Mouse (Mus musculus) urinary bladder, postnatal 36 days (tissue): Measurements from ENCODE around the gene H6pd.

Experiments
- DNase-seq, 2 experiments: peaks; one replicate each; pipeline ENCODE4 v3.0.0; 2022; ENCODE audit warnings: low spot score in 2 of 2, mixed read lengths in 1 of 2

The H6pd gene

DNA sequence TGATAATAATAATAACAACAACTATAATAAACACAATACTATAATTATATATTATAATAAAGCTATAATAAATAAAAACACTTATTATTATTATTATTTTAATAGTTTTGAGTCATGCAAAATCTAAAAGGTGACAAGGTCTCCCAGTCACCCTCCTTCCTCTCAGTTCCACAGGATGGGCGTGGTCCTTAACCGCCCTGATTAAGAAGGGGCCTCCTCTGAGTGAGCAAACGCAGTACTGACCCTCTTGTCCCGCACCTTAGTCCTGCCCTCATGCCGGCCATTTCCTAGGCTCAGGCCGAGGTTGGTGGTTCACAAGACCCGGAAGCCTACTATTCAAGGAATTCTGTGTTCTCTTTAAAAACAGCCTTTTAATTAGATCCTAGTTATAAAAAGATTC is 14.7 kb upstream of the H6pd start:
- no peak for DNase-seq

DNA sequence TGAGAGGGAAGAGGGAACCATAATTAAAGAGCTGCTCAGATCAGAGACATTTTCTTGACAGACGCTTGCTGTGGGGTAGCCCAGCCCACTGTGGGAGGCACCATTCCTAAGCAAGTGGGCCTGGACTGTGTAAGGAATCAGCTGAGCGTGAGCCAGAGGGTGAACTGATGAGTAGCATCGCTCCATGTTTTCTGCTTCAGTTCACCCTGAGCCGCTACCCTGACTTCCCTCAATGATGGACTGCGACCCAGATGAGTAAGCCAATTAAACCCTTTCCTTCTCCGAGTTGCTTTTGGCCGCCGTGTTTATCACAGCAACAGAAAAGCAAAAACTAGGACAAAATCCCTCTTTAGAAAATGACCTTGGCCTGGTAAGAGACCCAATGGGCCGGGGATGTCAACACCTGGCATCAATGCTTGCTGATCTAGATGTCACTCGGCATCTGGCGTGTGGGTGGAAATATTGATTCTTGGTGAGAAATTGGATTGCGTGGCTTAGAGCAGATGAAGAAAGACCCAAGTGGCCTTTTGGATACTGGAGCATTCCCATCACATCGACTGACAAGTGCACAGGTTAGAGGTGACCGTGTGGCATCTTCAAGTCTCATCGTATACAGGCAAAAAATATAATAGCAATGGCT is 11.0 kb upstream of the H6pd start:
- DNase-seq: no peak

GRCm38 (mm10) chr4:150015436-150015835 is 6.6 kb upstream of the H6pd start:
- no peak for DNase-seq

- DNase-seq: no peak
Observed at GRCm38 (mm10) chr4:150014378-150015091, 5.7 kb upstream of the H6pd start.

DNA sequence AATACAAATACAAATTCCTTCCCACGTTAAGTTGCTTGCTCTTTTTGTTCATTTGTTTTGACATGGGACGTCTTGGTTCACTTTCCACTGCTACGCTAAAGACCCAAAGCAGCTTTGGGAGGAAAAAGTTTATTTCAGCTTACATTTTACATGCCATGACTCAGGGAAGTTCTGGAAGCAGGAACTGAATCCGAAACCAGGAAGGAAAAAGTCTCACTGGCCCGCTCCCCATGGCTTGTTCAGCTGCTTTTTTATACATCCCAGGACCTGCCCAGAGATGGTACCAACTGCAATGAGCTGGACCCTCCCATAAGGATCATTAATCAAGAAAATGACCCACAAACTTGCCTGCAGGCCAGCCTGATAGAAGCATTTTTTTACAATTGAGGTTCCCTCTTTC is 5.0 kb upstream of the H6pd start:
- no peak for DNase-seq

DNA sequence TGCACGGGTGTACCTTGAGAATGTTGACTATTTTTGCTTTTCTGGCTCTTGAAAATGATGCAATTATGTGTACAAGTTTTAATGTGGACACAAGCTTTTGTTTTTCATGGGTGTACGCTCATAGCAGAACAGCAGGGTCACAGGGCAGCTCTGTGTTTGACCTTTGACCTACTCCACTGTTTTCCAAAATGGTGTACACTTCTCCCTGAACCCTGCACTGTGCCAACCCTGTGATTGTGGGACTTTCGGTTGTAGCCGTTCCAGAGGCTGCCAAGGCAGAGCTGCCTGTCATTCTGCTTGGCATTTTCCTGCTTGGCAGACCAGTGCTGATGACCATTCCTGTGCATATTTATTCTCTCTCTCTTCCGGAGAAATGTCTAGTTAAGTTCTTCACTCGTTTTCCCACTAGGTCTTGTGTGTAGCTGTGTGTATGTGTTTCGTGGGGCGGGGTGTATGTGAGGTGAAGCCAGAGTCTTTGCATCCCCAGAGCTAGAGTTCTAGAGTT is 4.4 kb upstream of the H6pd start:
- no peak for DNase-seq

- no peak for DNase-seq
Observed at GRCm38 (mm10) chr4:150012322-150012723, 3.5 kb upstream of the H6pd start.

- DNase-seq: no peak
Observed at GRCm38 (mm10) chr4:150011564-150012321, 2.9 kb upstream of the H6pd start.

DNA sequence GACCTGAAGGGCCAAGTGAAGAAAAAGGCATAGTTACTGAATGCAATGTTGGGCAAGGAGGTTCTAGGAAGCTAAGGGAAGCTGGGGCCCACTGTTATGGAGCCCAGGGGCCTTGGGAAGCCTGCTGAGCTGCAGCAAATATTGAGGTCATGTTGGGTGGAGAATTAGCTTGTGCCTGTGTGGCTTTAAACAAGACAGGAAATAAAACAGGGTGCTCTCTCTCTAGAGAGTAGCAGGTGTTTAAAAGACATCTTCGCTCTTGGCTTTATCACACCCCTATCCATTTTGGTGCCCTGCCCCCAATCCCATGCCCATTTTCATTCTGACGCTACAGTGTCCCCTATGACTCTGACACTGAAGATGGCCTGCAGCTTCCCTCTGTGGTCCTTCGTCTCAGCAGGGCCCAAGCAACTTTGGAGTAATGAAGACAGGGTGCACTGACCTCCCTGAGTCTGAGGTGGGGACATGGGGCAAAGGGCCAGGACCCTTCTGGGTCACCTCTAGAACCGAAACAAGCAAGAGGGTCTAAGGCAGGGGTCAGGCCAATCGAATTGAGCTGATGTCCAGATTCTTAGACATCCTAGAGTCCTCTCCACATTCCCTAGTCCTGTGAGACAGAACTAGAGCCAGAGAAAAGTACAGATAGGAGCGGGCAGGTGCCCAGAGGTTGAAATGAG is 1.4 kb upstream of the H6pd start:
- no peak for DNase-seq

DNA sequence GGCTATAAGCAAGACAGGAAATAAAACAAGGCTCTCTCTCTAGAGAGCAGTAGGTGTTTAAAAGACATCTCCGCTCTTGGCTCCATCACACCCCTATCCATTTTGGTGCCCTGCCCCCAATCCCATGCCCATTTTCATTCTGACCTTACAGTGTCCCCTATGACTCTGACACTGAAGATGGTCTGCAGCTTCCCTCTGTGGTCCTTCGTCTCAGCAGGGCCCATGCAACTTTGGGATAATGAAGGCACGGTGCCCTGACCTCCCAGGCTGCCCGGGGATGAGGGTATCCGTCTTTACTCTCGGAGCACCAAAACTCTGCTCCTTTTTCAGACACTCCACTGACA is 736 bp upstream of the H6pd start:
- no peak for DNase-seq

GRCm38 (mm10) chr4:150008325-150008852 is 434 bp downstream of the H6pd start:
- DNase-seq: peak; percentile 67 to 77

DNA sequence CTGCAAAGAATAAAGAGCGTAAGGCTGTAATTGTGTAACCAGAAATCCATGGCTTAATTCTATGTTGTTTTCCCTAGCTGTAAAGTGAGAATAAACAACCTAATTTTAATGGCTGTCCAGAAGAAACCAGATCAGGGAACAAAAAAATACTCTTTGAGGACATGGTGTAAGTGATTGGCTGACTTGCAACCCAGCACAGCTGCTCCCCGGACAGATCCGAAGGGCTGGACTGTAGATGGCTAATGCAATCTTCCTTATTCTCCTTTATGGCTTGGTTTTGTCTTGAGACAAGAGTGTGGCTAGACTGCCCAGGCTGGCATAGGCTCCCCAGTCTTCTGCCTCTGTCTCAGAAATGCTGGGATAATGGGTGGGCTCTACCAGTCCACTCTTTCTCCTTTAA is 1.4 kb downstream of the H6pd start:
- DNase-seq: no peak

DNA sequence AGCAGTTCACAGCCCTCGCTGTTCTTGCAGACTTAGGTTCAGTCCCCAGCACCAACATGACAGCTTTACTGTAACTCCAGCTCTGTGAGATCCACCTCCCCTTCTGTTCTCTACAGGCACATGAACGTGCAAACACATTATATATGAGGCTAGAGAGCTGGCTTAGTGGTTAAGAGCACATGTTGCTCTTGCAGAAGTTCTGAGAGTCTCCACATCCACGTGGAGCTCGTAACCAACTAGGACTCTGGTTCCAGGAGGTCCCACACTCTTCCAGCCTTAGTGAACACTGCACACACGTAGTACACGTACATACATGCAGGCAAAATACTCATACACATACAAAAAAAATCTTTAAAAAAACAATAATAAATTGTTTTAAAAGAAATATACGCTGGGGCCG is 1.8 kb downstream of the H6pd start:
- DNase-seq: no peak

- no peak for DNase-seq
Observed at GRCm38 (mm10) chr4:150006122-150006854, 2.5 kb downstream of the H6pd start.

DNA sequence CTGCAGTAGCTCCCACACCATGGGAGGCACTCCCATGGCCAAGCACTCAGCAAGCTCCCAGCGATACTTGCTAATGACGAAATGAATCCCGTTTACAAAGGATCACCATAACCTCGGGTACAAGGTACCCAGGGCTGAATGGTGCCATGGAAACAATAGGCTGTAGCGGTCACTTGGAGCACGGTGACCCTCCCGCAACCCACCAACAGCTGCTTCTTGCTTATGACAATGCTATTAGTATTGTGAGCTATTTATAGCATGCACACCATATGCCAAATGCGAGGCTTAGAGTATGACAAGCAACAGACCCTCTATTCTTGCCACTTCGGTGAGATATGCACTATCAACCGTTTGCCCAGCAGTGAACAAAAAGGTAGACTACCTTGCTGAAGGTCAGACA is 3.6 kb downstream of the H6pd start:
- DNase-seq: no peak

- DNase-seq: no peak
Observed at GRCm38 (mm10) chr4:150003641-150004040, 5.2 kb downstream of the H6pd start.

GRCm38 (mm10) chr4:150003021-150003580 is 5.7 kb downstream of the H6pd start:
- peak; percentile 70 to 82 for DNase-seq

GRCm38 (mm10) chr4:150002021-150002528 is 6.7 kb downstream of the H6pd start:
- DNase-seq: no peak

GRCm38 (mm10) chr4:150001221-150001860 is 7.5 kb downstream of the H6pd start:
- DNase-seq: no peak

DNA sequence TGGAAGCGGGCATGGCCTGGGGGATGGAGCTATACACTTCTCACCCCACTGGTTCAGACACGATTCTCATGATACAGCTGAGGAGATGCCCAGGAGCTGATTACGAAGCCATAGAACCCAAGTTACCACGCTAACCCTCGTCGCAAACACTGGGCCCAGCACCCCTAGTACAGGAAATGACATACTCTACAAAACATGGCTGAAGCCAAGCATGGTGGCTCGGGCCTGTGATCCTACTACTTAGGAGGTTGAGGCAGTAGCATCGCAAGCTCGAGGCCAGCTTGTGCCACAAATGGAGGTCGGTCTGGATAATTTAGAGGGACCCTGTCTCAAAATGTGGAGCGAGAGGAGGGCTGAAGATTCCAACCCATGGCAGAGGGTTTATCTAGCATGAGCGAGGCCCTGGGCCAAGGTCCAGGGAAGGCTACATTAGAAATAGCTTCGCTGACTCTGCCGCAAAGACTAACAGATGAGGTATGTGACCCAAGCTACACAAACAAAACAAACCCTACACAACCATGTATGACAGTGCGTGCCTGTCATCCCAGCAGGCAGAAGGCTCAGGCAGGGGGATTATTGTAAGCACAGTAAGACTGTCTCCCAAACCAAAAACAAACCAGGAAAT is 8.8 kb downstream of the H6pd start:
- DNase-seq: no peak
